Mouse (Mus musculus) liver, postnatal 0 days (tissue): ENCODE data around the gene Izumo1r.

ENCODE experiments used
- CTCF ChIP-seq: sonication (generic); IDR thresholded peaks from 2 replicates; pipeline ENCODE4 v1.5.1; 2016; ENCODE audit warnings: antibody characterized with exemption, low read depth
- EP300 ChIP-seq: IDR thresholded peaks from 2 replicates; pipeline ENCODE4 v1.6.1; 2016; ENCODE audit warnings: antibody characterized with exemption, low read depth, mild to moderate bottlenecking

- TF ChIP-seq CTCF, result no peak
- TF ChIP-seq EP300, result no peak
Observed at GRCm38 (mm10) chr9:14946677-14947076, 42.9 kb upstream of the Izumo1r start.
